Comparison of ENCODE assay signal across 9 mouse cellular contexts in the genomic region with DNA sequence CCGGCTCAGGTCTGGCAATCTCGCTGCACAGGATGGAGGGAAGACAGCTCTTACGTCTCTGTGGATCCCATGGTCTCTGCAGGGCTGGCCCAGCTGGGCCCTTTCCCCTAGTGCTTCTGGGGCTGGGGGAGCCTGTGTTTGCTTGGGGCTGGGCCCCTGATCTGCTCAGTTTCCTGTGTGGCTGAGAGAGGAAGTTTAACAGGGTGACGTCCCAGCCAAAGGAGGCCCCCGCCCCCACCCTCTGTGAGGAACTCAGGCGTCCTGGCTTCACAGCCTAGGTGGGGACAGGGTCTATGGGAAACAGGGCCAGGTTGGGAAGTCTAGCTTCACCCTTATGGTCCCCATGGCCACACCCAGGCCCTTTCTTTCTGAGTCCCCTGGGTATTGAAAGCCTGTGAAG. TPM values are rescaled to one million over a fixed set of nuclear protein-coding genes. Genes with fewer than 3 reads are reported as not detected.
A peak's percentile ranks its signal among the peaks of the same experiment; 100 is the strongest.
DNase-seq lines count a peak whose midpoint lies in the region; ATAC-seq and TF ChIP-seq lines count a peak whose summit lies in the region.
"Had no signal": no experiment of that assay in that cellular context is flagged by ENCODE, and none has a peak within 500 bp of the region (broad histone marks: within the 10 kb centered on the region; RNA-seq: fewer than 3 reads in every experiment).

A gene (minus strand): TSS at position 179 of the 400 bp plus-strand sequence.

- no peak for TF ChIP-seq CTCF in lung, adult 2 months (IDR thresholded peaks at IDR 0.05; ENCODE audit: insufficient read depth, low read length)

- 0 out of 2 replicates have a peak, but pooled peaks cover 7% of the 10 kb centered on the region for H3K4me1 ChIP-seq in hindbrain, embryonic 10.5 days (replicated peaks)
- no peaks in the 10 kb centered on the region for H3K4me1 ChIP-seq in hindbrain, embryonic 11.5 days (replicated peaks; ENCODE audit: control insufficient read depth, insufficient read depth, low read length)
- H3K4me1 ChIP-seq in embryonic facial prominence, embryonic 14.5 days (ENCODE audit: control insufficient read depth, insufficient read depth, low read length) = no peaks in the 10 kb centered on the region
- no peaks in the 10 kb centered on the region for H3K4me1 ChIP-seq in lung, adult 2 months (ENCODE audit: control insufficient read depth, insufficient read depth, low read length)

- ATAC-seq in hindbrain, embryonic 11.5 days (ENCODE audit: low FRiP score) = no peak
- ATAC-seq in embryonic facial prominence, embryonic 14.5 days (ENCODE audit: low read depth) = peak; percentile 22; the same call in 1 of the 2 replicates

- no peak for DNase-seq in hindbrain, embryonic 10.5 days (ENCODE audit: low spot score)
- DNase-seq in hindbrain, embryonic 11.5 days (ENCODE audit: low spot score) = no peak
- no peak for DNase-seq in embryonic facial prominence, embryonic 14.5 days (ENCODE audit: low spot score)
- DNase-seq in lung, adult 2 months = no peak
- DNase-seq in spleen, postnatal 4 days (ENCODE audit: low spot score in 2 of 2) = peak; percentile 63 to 80
- DNase-seq in left cerebral cortex, adult 9 months (ENCODE audit: low spot score in 2 of 2) = no peak
- no peak for DNase-seq in frontal cortex, postnatal 36 days (ENCODE audit: low spot score in 2 of 2)
- DNase-seq in gastrocnemius, postnatal 4 days (ENCODE audit: low spot score in 2 of 2) = no peak

- 55% methylated on average over 6 of the region's 6 CpGs for WGBS in hindbrain, embryonic 10.5 days
- 41% methylated on average over 6 of the region's 6 CpGs for WGBS in hindbrain, embryonic 11.5 days
- 49% methylated on average over 6 of the region's 6 CpGs for whole genome bisulfite sequencing in embryonic facial prominence, embryonic 14.5 days
- WGBS in lung, adult 2 months = 25% methylated on average over 6 of the region's 6 CpGs

- no peak within 1 kb of the TSS for H3K4me2 ChIP-seq in hindbrain, embryonic 11.5 days (replicated peaks; ENCODE audit: low read depth, low read length)
- H3K4me2 ChIP-seq in embryonic facial prominence, embryonic 14.5 days (ENCODE audit: low read depth, low read length) = no peak within 1 kb of the TSS
- H3K4me2 ChIP-seq: limb, embryonic 12.5 days had no signal

- TF ChIP-seq POLR2A in lung, adult 2 months (IDR thresholded peaks at IDR 0.05; ENCODE audit: borderline replicate concordance, extremely low read depth, low read depth, low read length) = peak; percentile 42; the same call in 1 of the 2 replicates

- H3K9me3 ChIP-seq in hindbrain, embryonic 10.5 days = no peaks in the 10 kb centered on the region
- no peaks in the 10 kb centered on the region for H3K9me3 ChIP-seq in hindbrain, embryonic 11.5 days (ENCODE audit: control insufficient read depth, low read length)
- H3K9me3 ChIP-seq in embryonic facial prominence, embryonic 14.5 days (ENCODE audit: control insufficient read depth, low read length) = no peaks in the 10 kb centered on the region
- H3K9me3 ChIP-seq: limb, embryonic 12.5 days had no signal

- H3K9ac ChIP-seq in hindbrain, embryonic 11.5 days (ENCODE audit: low read depth, low read length) = no peak within 1 kb of the TSS
- H3K9ac ChIP-seq in embryonic facial prominence, embryonic 14.5 days (ENCODE audit: low read depth, low read length) = no peak within 1 kb of the TSS
- H3K9ac ChIP-seq: limb, embryonic 12.5 days had no signal

- 0 out of 2 replicates have a peak, but pooled peaks cover 3% of the 10 kb centered on the region for H3K27me3 ChIP-seq in hindbrain, embryonic 10.5 days (ENCODE audit: insufficient read depth, poor library complexity, severe bottlenecking)
- no peaks in the 10 kb centered on the region for H3K27me3 ChIP-seq in hindbrain, embryonic 11.5 days (ENCODE audit: control insufficient read depth, insufficient read depth, low read length)
- no peaks in the 10 kb centered on the region for H3K27me3 ChIP-seq in embryonic facial prominence, embryonic 14.5 days (replicated peaks; ENCODE audit: control insufficient read depth, insufficient read depth, low read length)

- peaks cover 26% of the 10 kb centered on the region for H3K36me3 ChIP-seq in hindbrain, embryonic 10.5 days
- no peaks in the 10 kb centered on the region for H3K36me3 ChIP-seq in hindbrain, embryonic 11.5 days (ENCODE audit: control insufficient read depth, insufficient read depth, low read length)
- no peaks in the 10 kb centered on the region for H3K36me3 ChIP-seq in embryonic facial prominence, embryonic 14.5 days (ENCODE audit: control insufficient read depth, insufficient read depth, low read length)

- H3K4me3 ChIP-seq in hindbrain, embryonic 10.5 days = no peak within 1 kb of the TSS
- H3K4me3 ChIP-seq in hindbrain, embryonic 11.5 days (ENCODE audit: low read depth, low read length) = no peak within 1 kb of the TSS
- no peak within 1 kb of the TSS for H3K4me3 ChIP-seq in embryonic facial prominence, embryonic 14.5 days (ENCODE audit: low read depth, low read length)
- peak within 1 kb of the TSS; percentile 50 for H3K4me3 ChIP-seq in lung, adult 2 months (replicated peaks; ENCODE audit: extremely low read depth, low read depth, low read length)
- H3K4me3 ChIP-seq: limb, embryonic 12.5 days had no signal

- peak within 1 kb of the TSS; percentile 45 for H3K27ac ChIP-seq in hindbrain, embryonic 10.5 days
- no peak within 1 kb of the TSS for H3K27ac ChIP-seq in hindbrain, embryonic 11.5 days (ENCODE audit: low read depth, low read length)
- H3K27ac ChIP-seq in embryonic facial prominence, embryonic 14.5 days (replicated peaks; ENCODE audit: low read depth, low read length) = no peak within 1 kb of the TSS
- H3K27ac ChIP-seq: limb, embryonic 12.5 days had no signal

RNA-seq across cellular contexts. Expression of the gene that starts here (rescaled TPM):
- polyA plus RNA-seq in hindbrain, embryonic 10.5 days (2016; fragmentation: Nextera tagmentation; extraction: Ambion mirVana) = 3.2 and 3.6 TPM in 2 replicates
- polyA plus RNA-seq in hindbrain, embryonic 11.5 days (2014; fragmentation: Nextera tagmentation; extraction: Ambion mirVana) = 2.9 and 3.8 TPM in 2 replicates
- 1.6 and 2.1 TPM in 2 replicates for polyA plus RNA-seq in embryonic facial prominence, embryonic 14.5 days (2014; fragmentation: Nextera tagmentation; extraction: Ambion mirVana)
- polyA plus RNA-seq in lung, adult 2 months (2012; rRNA removed) = 12.1 and 18.1 TPM in 2 replicates
- total RNA-seq in gastrocnemius, postnatal 4 days (2021) = 1 to 10 TPM; 2.1 TPM

Comparison
In these comparisons a context has a peak if more than half of its experiments do, and no peak if none do; other contexts are left out.
1. DNase-seq: peak in spleen, postnatal 4 days (2 of 2); none in hindbrain, embryonic 10.5 days (single experiment), hindbrain, embryonic 11.5 days (single experiment), embryonic facial prominence, embryonic 14.5 days (single experiment), lung, adult 2 months (single experiment), left cerebral cortex, adult 9 months (0 of 2), frontal cortex, postnatal 36 days (0 of 2) and gastrocnemius, postnatal 4 days (0 of 2).